Mouse (Mus musculus) adipocyte (in vitro differentiated cells): ENCODE measurements at regions not wholly inside any gene's neighbourhood (a gene's known extent, or its start where the extent isn't known, plus 50 kb on each side); places are given as distances from the start of the nearest gene placed in this dataset.

Experiments used
- DNase-seq: peaks from one replicate; pipeline ENCODE4 v3.0.0-alpha.2; 2016; ENCODE audit warnings: low spot score

- no peak for DNase-seq
These were observed 70.5 kb downstream of the Tmx1 start for GRCm38 (mm10) chr12:70523379-70523778.

GRCm38 (mm10) chr12:70524703-70525102 lies 71.8 kb downstream of the Tmx1 start:
- DNase-seq, result no peak

GRCm38 (mm10) chr12:70531661-70532060 lies 78.8 kb downstream of the Tmx1 start:
- no peak for DNase-seq

- DNase-seq, result no peak
These were observed 79.3 kb downstream of the Tmx1 start for GRCm38 (mm10) chr12:70532225-70532624.

- no peak for DNase-seq
These were observed 79.9 kb downstream of the Tmx1 start for GRCm38 (mm10) chr12:70532843-70533242.

- DNase-seq, result no peak
These were observed 80.6 kb downstream of the Tmx1 start for GRCm38 (mm10) chr12:70533375-70533935.

GRCm38 (mm10) chr12:70539124-70539523 lies 86.2 kb downstream of the Tmx1 start:
- no peak for DNase-seq

GRCm38 (mm10) chr12:70539856-70540255 lies 87.0 kb downstream of the Tmx1 start:
- no peak for DNase-seq

- DNase-seq, result peak; percentile 79
These were observed 88.5 kb downstream of the Tmx1 start for GRCm38 (mm10) chr12:70541432-70541831.

- DNase-seq, result no peak
These were observed 90.4 kb downstream of the Tmx1 start for GRCm38 (mm10) chr12:70543299-70543698.

GRCm38 (mm10) chr12:70544326-70544725 lies 91.4 kb downstream of the Tmx1 start:
- no peak for DNase-seq

- peak; percentile 83 for DNase-seq
These were observed 92.1 kb downstream of the Tmx1 start for GRCm38 (mm10) chr12:70544850-70545510.

GRCm38 (mm10) chr12:70547199-70547598 lies 94.3 kb downstream of the Tmx1 start:
- DNase-seq, result peak; percentile 54

- DNase-seq, result no peak
These were observed 96.4 kb downstream of the Tmx1 start for GRCm38 (mm10) chr12:70549296-70549695.

- no peak for DNase-seq
These were observed 101.0 kb downstream of the Tmx1 start for GRCm38 (mm10) chr12:70553866-70554265.

GRCm38 (mm10) chr12:70554586-70554985 lies 101.7 kb downstream of the Tmx1 start:
- DNase-seq, result no peak

GRCm38 (mm10) chr12:70555723-70556122 lies 102.8 kb downstream of the Tmx1 start:
- peak; percentile 47 for DNase-seq

- DNase-seq, result no peak
These were observed 103.9 kb downstream of the Tmx1 start for GRCm38 (mm10) chr12:70556820-70557219.

- peak; percentile 57 for DNase-seq
These were observed 110.6 kb downstream of the Tmx1 start for GRCm38 (mm10) chr12:70563446-70563845.

- DNase-seq, result no peak
These were observed 122.8 kb downstream of the Tmx1 start for GRCm38 (mm10) chr12:70575665-70576064.

GRCm38 (mm10) chr12:70577769-70578168 lies 124.9 kb downstream of the Tmx1 start:
- DNase-seq, result no peak

GRCm38 (mm10) chr12:70579328-70579905 lies 126.5 kb downstream of the Tmx1 start:
- peak; percentile 68 for DNase-seq

- DNase-seq, result no peak
These were observed 133.3 kb downstream of the Tmx1 start for GRCm38 (mm10) chr12:70586181-70586580.

- no peak for DNase-seq
These were observed 135.3 kb downstream of the Tmx1 start for GRCm38 (mm10) chr12:70588234-70588633.
